Comparison of ENCODE assay signal across 27 mouse cellular contexts in genomic region chr1:137543828-137544227, GRCm38 (mm10).
"Had no signal": no experiment of that assay in that cellular context is flagged by ENCODE, and none has a peak within 500 bp of the region (broad histone marks: within the 10 kb centered on the region; RNA-seq: fewer than 3 reads in every experiment).

No protein-coding gene starts in this region.

- H3K36me3 ChIP-seq: embryonic facial prominence, embryonic 10.5 days; embryonic facial prominence, embryonic 12.5 days; embryonic facial prominence, embryonic 13.5 days; embryonic facial prominence, embryonic 15.5 days; forebrain, embryonic 10.5 days; forebrain, embryonic 12.5 days; forebrain, embryonic 15.5 days had no signal

- H3K4me2 ChIP-seq: embryonic facial prominence, embryonic 12.5 days; embryonic facial prominence, embryonic 13.5 days; embryonic facial prominence, embryonic 15.5 days; forebrain, embryonic 12.5 days; forebrain, embryonic 13.5 days; forebrain, embryonic 15.5 days had no signal

- H3K27ac ChIP-seq: embryonic facial prominence, embryonic 10.5 days; embryonic facial prominence, embryonic 12.5 days; embryonic facial prominence, embryonic 13.5 days; embryonic facial prominence, embryonic 15.5 days; forebrain, embryonic 10.5 days; forebrain, embryonic 12.5 days; forebrain, embryonic 13.5 days; forebrain, embryonic 15.5 days; gastrocnemius, adult 2 months had no signal

- H3K27me3 ChIP-seq: embryonic facial prominence, embryonic 12.5 days; embryonic facial prominence, embryonic 13.5 days; embryonic facial prominence, embryonic 15.5 days; forebrain, embryonic 12.5 days; forebrain, embryonic 13.5 days; forebrain, embryonic 15.5 days had no signal

- DNase-seq: cerebellum, adult 18-20 months; cerebellum, adult 2 months; cerebellum, adult 8-10 months; cerebellum, adult 9-10 months; cerebellum, adult 9-11 months; cerebellum, postnatal 10 days; cerebellum, postnatal 14 days; cerebellum, postnatal 25 days; cerebellum, postnatal 36 days; embryo, embryonic 11 days; forebrain, postnatal 0 days; gastrocnemius, adult 2 months; gastrocnemius, postnatal 10 days; gastrocnemius, postnatal 14 days; gastrocnemius, postnatal 25 days; gastrocnemius, postnatal 36 days had no signal

- H3K9me3 ChIP-seq: embryonic facial prominence, embryonic 10.5 days; embryonic facial prominence, embryonic 12.5 days; embryonic facial prominence, embryonic 13.5 days; embryonic facial prominence, embryonic 15.5 days; forebrain, embryonic 10.5 days; forebrain, embryonic 12.5 days; forebrain, embryonic 13.5 days; forebrain, embryonic 15.5 days had no signal

- H3K9ac ChIP-seq: embryonic facial prominence, embryonic 12.5 days; embryonic facial prominence, embryonic 13.5 days; embryonic facial prominence, embryonic 15.5 days; forebrain, embryonic 12.5 days; forebrain, embryonic 13.5 days; forebrain, embryonic 15.5 days; forebrain, postnatal 0 days had no signal

- ATAC-seq: forebrain, embryonic 13.5 days; forebrain, embryonic 14.5 days; forebrain, embryonic 15.5 days; forebrain, embryonic 16.5 days; forebrain, postnatal 0 days had no signal

- H3K4me3 ChIP-seq: embryonic facial prominence, embryonic 10.5 days; embryonic facial prominence, embryonic 12.5 days; embryonic facial prominence, embryonic 13.5 days; embryonic facial prominence, embryonic 15.5 days; erythroblast, embryonic 14.5 days; forebrain, embryonic 10.5 days; forebrain, embryonic 12.5 days; forebrain, embryonic 13.5 days; forebrain, embryonic 15.5 days; gastrocnemius, adult 2 months had no signal

- H3K4me1 ChIP-seq: embryonic facial prominence, embryonic 10.5 days had no signal
